Mouse (Mus musculus) liver, embryonic 14.5 days (tissue): ENCODE results near the gene Gm28043. TPM values are rescaled to one million over a fixed set of nuclear protein-coding genes. Genes with fewer than 3 reads are reported as not detected.
A peak's percentile ranks its signal among the peaks of the same experiment; 100 is the strongest.

Experiments used
- ATAC-seq: fragments of 200-750 bp; cut with Nextera tagmentation; 2 replicates; pipeline ENCODE4 v1.8.0; 2017; ENCODE audit warnings: moderate number of reproducible peaks, mild to moderate bottlenecking, moderate library complexity; ENCODE audit not compliant: insufficient read depth
- DNase-seq, 3 experiments: peaks; one replicate each; pipeline ENCODE4 v3.0.0-alpha.2; 2012 to 2013; ENCODE audit warnings: low read depth in 3 of 3, low spot score in 3 of 3
- H3K27ac ChIP-seq: fragments of 300-500 bp; sonication (generic); 2 replicates; pipeline ENCODE4 v1.5.1; 2014; ENCODE audit warnings: moderate library complexity, mild to moderate bottlenecking, control low read depth, inconsistent platforms
- H3K27me3 ChIP-seq: fragments of 300-500 bp; sonication (generic); 2 replicates; pipeline ENCODE4 v1.6.1; 2014; ENCODE audit warnings: mild to moderate bottlenecking, low read length, moderate library complexity; ENCODE audit not compliant: control insufficient read depth, insufficient read depth
- H3K36me3 ChIP-seq: fragments of 300-500 bp; sonication (generic); replicated peaks from 2 replicates; pipeline ENCODE4 v1.6.1; 2014; ENCODE audit warnings: low read depth; ENCODE audit not compliant: control insufficient read depth, insufficient read depth
- H3K4me1 ChIP-seq, 2 experiments: fragments of 200-500 bp in 1 of 2; fragments of 300-500 bp in 1 of 2; sonication (generic) in 1 of 2; replicated peaks; 2 replicates each; pipeline ENCODE4 v1.6.1; 2012 to 2014; ENCODE audit warnings: antibody characterized with exemption in 1 of 2, inconsistent platforms in 1 of 2, low read length in 1 of 2; ENCODE audit not compliant: control insufficient read depth in 2 of 2, insufficient read depth in 2 of 2
- H3K4me2 ChIP-seq: fragments of 300-500 bp; sonication (generic); 2 replicates; pipeline ENCODE4 v1.6.1; 2014; ENCODE audit warnings: low read depth, mild to moderate bottlenecking, control low read depth, moderate library complexity
- H3K4me3 ChIP-seq, 2 experiments: fragments of 200-500 bp in 1 of 2; fragments of 300-500 bp in 1 of 2; sonication (generic) in 1 of 2; 2 replicates each; pipeline ENCODE4 v1.5.1; 2012 to 2014; ENCODE audit warnings: low read depth in 2 of 2, low read length in 2 of 2, mild to moderate bottlenecking in 2 of 2, control low read depth in 1 of 2, inconsistent platforms in 1 of 2, moderate library complexity in 1 of 2; ENCODE audit not compliant: insufficient read depth in 1 of 2
- H3K9ac ChIP-seq: fragments of 300-500 bp; sonication (generic); replicated peaks from 2 replicates; pipeline ENCODE4 v1.6.1; 2014; ENCODE audit warnings: mild to moderate bottlenecking, control low read depth, moderate library complexity
- H3K9me3 ChIP-seq: fragments of 300-500 bp; sonication (generic); 2 replicates; pipeline ENCODE4 v1.6.1; 2016; ENCODE audit warnings: low read length, mixed read lengths; ENCODE audit not compliant: control insufficient read depth
- CTCF ChIP-seq: IDR thresholded peaks from 2 replicates; pipeline ENCODE4 v1.5.1; 2016; ENCODE audit warnings: antibody characterized with exemption, low read depth, control low read depth
- EP300 ChIP-seq: IDR thresholded peaks from 2 replicates; pipeline ENCODE4 v1.6.1; 2016; ENCODE audit warnings: antibody characterized with exemption, low read depth
- WGBS: fragments of 180-500 bp; shearing (Covaris S2); extraction: QIAGEN DNeasy Blood & Tissue Kit; methylation state at CpG from one replicate; pipeline ENCODE4 v1.1.7; 2014; ENCODE audit not compliant: insufficient replicate concordance; 5-methylcytosine and 5-hydroxymethylcytosine counted together
- polyA plus RNA-seq, 2 experiments: library from polyadenylated mRNA; depleted of rRNA in 1 of 2; stranded (reverse) in 1 of 2; unstranded in 1 of 2; fragments of >200 nt; fragmentation: Nextera tagmentation in 1 of 2; extraction: Ambion mirVana in 1 of 2; gene quantifications; 2 replicates each; pipeline versions ENCODE4 v1.2.1 to v1.2.3; 2012 to 2014

The Gm28043 gene
- polyA plus RNA-seq, 2 experiments, result 0.38 to 1.4 TPM

DNA sequence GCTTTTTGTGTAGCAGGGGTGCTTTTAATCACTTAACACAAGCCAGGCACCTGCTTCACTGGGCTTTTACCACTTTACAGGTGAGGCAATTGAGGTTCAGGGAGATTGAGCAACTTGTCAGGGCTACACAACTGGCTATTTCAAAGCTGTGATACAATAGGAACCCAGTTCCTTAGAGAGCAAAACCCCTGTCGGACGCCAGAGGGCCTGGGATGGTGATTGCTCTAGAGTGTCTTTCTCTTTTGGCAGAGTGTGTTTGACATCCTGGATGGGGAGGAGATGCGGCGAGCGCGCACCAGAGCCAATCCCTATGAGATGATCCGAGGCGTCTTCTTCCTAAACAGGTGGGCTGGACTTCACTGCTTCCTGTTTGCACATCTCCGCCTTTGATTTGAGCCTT is 67.0 kb downstream of the Gm28043 start:
- ATAC-seq, result no peak
- H3K9me3 ChIP-seq, result no peaks in the 10 kb centered on the region
- H3K36me3 ChIP-seq, result peaks cover 77% of the 10 kb centered on the region
- H3K9ac ChIP-seq, result no peak overlapping the region
- no peak overlapping the region for H3K27ac ChIP-seq
- H3K4me3 ChIP-seq, result no peak overlapping the region
- no peaks in the 10 kb centered on the region for H3K27me3 ChIP-seq
- peaks cover 23 to 28% of the 10 kb centered on the region in 2 experiments for H3K4me1 ChIP-seq
- TF ChIP-seq EP300 (no peak), CTCF (no peak)
- H3K4me2 ChIP-seq, result no peak overlapping the region
- WGBS, result 90% methylated on average over 9 of the region's 9 CpGs
- DNase-seq, result no peak

DNA sequence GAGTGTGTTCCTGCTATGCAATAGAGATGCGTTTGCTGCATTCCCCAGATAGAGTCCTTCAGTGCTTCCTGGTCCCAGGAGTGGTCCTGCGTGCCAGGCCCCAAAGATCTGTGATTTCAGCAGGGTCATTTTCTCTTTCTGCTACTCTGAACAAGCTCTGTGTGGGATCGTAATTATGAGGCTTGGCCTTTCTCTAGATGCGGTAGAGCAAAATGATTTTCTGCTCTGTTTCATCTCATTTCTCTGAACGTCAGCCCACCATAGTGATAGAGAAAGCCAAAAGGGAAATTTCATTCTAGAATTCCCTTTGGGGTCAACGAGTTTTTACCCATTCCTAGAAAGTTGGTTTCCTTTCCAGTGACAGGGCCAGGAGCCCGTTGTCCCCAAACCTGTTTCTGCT is 67.6 kb downstream of the Gm28043 start:
- H3K36me3 ChIP-seq, result peaks cover 74% of the 10 kb centered on the region
- H3K9ac ChIP-seq, result no peak overlapping the region
- no peak overlapping the region for H3K4me3 ChIP-seq
- no peak overlapping the region for H3K27ac ChIP-seq
- H3K27me3 ChIP-seq, result no peaks in the 10 kb centered on the region
- ATAC-seq (no peak), DNase-seq (no peak)
- H3K4me2 ChIP-seq, result no peak overlapping the region
- H3K9me3 ChIP-seq, result no peaks in the 10 kb centered on the region
- WGBS, result 87% methylated on average over 7 of the region's 7 CpGs
- TF ChIP-seq EP300 (no peak), CTCF (no peak)
- peaks cover 29 to 33% of the 10 kb centered on the region in 2 experiments for H3K4me1 ChIP-seq

DNA sequence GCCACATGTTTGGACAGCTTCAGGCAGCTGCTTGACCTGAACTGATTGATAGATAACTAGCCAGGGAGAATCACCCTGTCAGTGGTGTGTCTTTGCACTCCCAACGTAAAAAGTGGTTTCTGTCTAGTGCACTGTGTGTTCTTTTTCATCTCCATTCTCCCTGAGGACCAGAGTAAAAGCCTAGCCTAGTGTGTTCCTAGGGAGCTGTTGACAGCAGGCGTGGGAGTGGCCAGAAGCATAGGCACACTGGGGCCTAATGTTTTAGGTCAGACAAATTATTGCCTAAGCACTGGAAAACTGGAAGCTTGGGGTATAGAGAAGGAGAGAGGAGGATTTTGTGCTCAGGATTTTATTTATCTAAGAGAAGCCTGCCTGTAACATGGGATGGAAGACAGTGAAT is 68.5 kb downstream of the Gm28043 start:
- Histone ChIP-seq H3K4me2 (no peak overlapping the region), H3K9me3 (no peaks in the 10 kb centered on the region), H3K27me3 (no peaks in the 10 kb centered on the region), H3K9ac (no peak overlapping the region), H3K4me1 (peaks cover 32 to 40% of the 10 kb centered on the region in 2 experiments), H3K4me3 (no peak overlapping the region), H3K27ac (no peak overlapping the region), H3K36me3 (peaks cover 72% of the 10 kb centered on the region)
- DNase-seq (no peak), ATAC-seq (no peak)
- WGBS, result 65% methylated on average over 2 of the region's 2 CpGs
- no peak for TF ChIP-seq CTCF
- no peak for TF ChIP-seq EP300

DNA sequence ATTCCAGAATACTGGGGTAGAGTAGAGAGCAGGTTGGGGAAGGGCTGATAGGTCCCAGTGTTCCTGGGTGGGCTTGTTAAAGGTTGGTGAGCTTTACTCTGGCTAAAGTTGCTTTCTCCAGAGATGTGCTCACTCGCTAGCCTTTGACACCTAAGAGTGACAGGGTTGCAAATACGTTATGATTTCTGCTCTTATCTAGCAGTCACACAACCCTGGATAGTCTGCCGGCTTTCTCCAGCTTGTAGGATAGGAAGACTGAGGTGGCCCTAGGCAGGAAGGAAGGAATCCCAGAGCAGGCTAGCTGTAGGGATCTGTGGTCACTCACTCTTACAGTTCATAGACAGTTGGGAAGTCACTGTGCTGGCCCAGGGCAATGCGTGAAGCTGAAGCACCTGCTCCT is 69.6 kb downstream of the Gm28043 start:
- ATAC-seq (peak; percentile 61), DNase-seq (no peak)
- Histone ChIP-seq H3K4me1 (peaks cover 32 to 40% of the 10 kb centered on the region in 2 experiments), H3K4me3 (no peak overlapping the region), H3K36me3 (peaks cover 75% of the 10 kb centered on the region), H3K9ac (peak overlapping the region; percentile 40; the same call in 1 of the 2 replicates), H3K4me2 (no peak overlapping the region), H3K27me3 (no peaks in the 10 kb centered on the region), H3K27ac (no peak overlapping the region; the same call in 1 of the 2 replicates), H3K9me3 (no peaks in the 10 kb centered on the region)
- TF ChIP-seq EP300, result peak; percentile 56
- TF ChIP-seq CTCF, result no peak
- 23% methylated on average over 4 of the region's 4 CpGs for WGBS

DNA sequence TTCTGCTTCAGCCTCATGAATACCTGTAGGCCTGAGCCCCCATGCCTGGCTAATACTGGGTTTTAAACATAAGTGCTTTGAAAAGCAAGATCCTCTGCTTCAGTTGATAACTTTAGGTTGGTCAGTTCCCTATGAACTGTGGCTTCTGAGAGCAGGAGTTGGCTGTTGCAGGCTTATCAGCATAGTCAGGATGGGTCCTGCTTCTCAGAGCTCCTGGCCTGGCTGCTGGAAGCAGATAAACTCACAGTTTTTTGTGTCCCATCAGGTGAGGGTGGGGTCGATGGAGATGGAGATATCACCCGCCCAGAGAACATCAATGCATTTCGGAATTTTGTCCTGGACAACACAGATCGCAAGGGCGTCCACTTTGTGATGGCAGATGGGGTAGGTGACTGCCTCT is 72.1 kb downstream of the Gm28043 start:
- H3K4me1 ChIP-seq, result peaks cover 32 to 40% of the 10 kb centered on the region in 2 experiments
- peaks cover 76% of the 10 kb centered on the region for H3K36me3 ChIP-seq
- peak overlapping the region; percentile 8 for H3K4me2 ChIP-seq
- no peaks in the 10 kb centered on the region for H3K9me3 ChIP-seq
- no peak for TF ChIP-seq CTCF
- TF ChIP-seq EP300, result peak; percentile 88
- H3K9ac ChIP-seq, result no peak overlapping the region; the same call in 1 of the 2 replicates
- peak overlapping the region; percentile 66 for H3K27ac ChIP-seq
- H3K27me3 ChIP-seq, result no peaks in the 10 kb centered on the region
- DNase-seq (peak; percentile 59 to 66 (median 62)), ATAC-seq (peak; percentile 83)
- 37% methylated on average over 5 of the region's 5 CpGs for WGBS
- H3K4me3 ChIP-seq, result no peak overlapping the region
